Mouse (Mus musculus) ES-E14 (cell line): ENCODE measurements around the gene Brinp3. TPM values are rescaled to one million over a fixed set of nuclear protein-coding genes. Genes with fewer than 3 reads are reported as not detected.

Source experiments
- DNase-seq: peaks from one replicate; pipeline ENCODE4 v3.0.0-alpha.2; 2013; ENCODE audit warnings: low read depth, low spot score
- H3K27ac ChIP-seq: 2 replicates; pipeline ENCODE4 v1.5.1; 2012; ENCODE audit warnings: low read depth, mild to moderate bottlenecking, low read length, moderate library complexity, mixed read lengths; ENCODE audit not compliant: poor library complexity, insufficient read depth, severe bottlenecking
- H3K36me3 ChIP-seq: 2 replicates; pipeline ENCODE4 v1.6.1; 2012; ENCODE audit warnings: mild to moderate bottlenecking, low read length, moderate library complexity, mixed read lengths; ENCODE audit not compliant: control insufficient read depth, poor library complexity, insufficient read depth, severe bottlenecking
- H3K4me1 ChIP-seq, 2 experiments: fragments of 150-350 bp in 1 of 2; sonication (generic) in 1 of 2; 2 replicates each; pipeline ENCODE4 v1.6.1; 2012; ENCODE audit warnings: low read length in 2 of 2, mild to moderate bottlenecking in 1 of 2, mixed read lengths in 1 of 2; ENCODE audit not compliant: control insufficient read depth in 2 of 2, insufficient read depth in 2 of 2, poor library complexity in 1 of 2
- H3K4me3 ChIP-seq, 2 experiments: fragments of 150-350 bp in 1 of 2; sonication (generic) in 1 of 2; 2 replicates each; pipeline ENCODE4 v1.5.1; 2012; ENCODE audit warnings: low read length in 2 of 2, low read depth in 1 of 2, mild to moderate bottlenecking in 1 of 2, mixed read lengths in 1 of 2; ENCODE audit not compliant: insufficient read depth in 1 of 2, poor library complexity in 1 of 2, severe bottlenecking in 1 of 2
- H3K9ac ChIP-seq: 2 replicates; pipeline ENCODE4 v1.6.1; 2012; ENCODE audit warnings: low read depth, mild to moderate bottlenecking, low read length, mixed read lengths; ENCODE audit not compliant: poor library complexity, insufficient read depth, severe bottlenecking
- H3K9me3 ChIP-seq: fragments of 150-350 bp; sonication (generic); 2 replicates; pipeline ENCODE4 v1.6.1; 2012; ENCODE audit warnings: low read depth, mild to moderate bottlenecking, low read length; ENCODE audit not compliant: control insufficient read depth, insufficient read depth
- CHD2 ChIP-seq: IDR thresholded peaks from 2 replicates; pipeline ENCODE4 v1.6.1; 2014; ENCODE audit warnings: mild to moderate bottlenecking, low read depth, low read length, inconsistent platforms
- HCFC1 ChIP-seq: IDR thresholded peaks from 2 replicates; pipeline ENCODE4 v1.6.1; 2012; ENCODE audit warnings: low read length, inconsistent platforms, borderline replicate concordance; ENCODE audit not compliant: insufficient read depth
- MAFK ChIP-seq: IDR thresholded peaks from 2 replicates; pipeline ENCODE4 v1.6.1; 2014; ENCODE audit warnings: mild to moderate bottlenecking, low read depth, low read length, inconsistent platforms; ENCODE audit not compliant: insufficient read depth
- ZC3H11A ChIP-seq: IDR thresholded peaks from 2 replicates; pipeline ENCODE4 v1.6.1; 2012; ENCODE audit warnings: low read depth, mild to moderate bottlenecking, inconsistent platforms, low read length, borderline replicate concordance
- ZNF384 ChIP-seq: IDR thresholded peaks from 2 replicates; pipeline ENCODE4 v1.6.1; 2012; ENCODE audit warnings: low read depth, low read length, inconsistent platforms
- in situ Hi-C, 2 experiments: fragments of 600-800 bp; cut with MboI; formaldehyde crosslinking; loops; one replicate each; pipeline ENCODE4 v1.15.1; 2025; ENCODE audit warnings: low sequenced_read_pairs in 2 of 2, inconsistent platforms in 1 of 2; ENCODE audit not compliant: unreplicated experiment in 2 of 2
- total RNA-seq: library from RNA; depleted of rRNA; stranded (reverse); fragments of 300-350 nt; gene quantifications from 2 replicates; pipeline ENCODE4 v1.2.3, GENCODE M21; 2012

Brinp3 gene
- total RNA-seq, 1 experiment: 0.09 TPM

DNA sequence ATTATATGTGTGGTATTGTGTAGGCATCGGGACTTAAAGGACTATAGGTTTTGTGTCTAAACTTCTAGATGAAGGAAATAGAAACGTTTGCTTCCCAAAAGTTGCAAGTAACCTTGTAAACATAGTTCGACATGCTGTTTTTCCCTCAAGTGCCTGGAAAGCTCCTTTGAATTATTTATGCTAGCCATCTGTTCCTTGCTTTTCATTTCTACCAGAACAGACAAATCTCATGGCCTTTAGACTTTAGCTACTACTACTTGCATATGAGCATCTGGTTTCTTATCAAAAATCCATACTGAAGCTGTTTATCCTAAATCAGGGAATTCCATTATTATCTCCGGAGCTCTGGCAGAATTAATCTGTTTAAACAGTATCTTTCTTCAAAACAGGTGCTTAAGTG lies 288.7 kb downstream of the Brinp3 start:
- Histone ChIP-seq H3K27ac (no peak overlapping the region), H3K9ac (no peak overlapping the region), H3K4me3 (no peak overlapping the region), H3K4me1 (no peaks in the 10 kb centered on the region), H3K9me3 (no peaks in the 10 kb centered on the region), H3K36me3 (no peaks in the 10 kb centered on the region)
- DNase-seq: no peak
- TF ChIP-seq ZC3H11A (no peak), CHD2 (no peak), MAFK (no peak), ZNF384 (no peak), HCFC1 (no peak)
- in situ Hi-C loops: no loop called here

DNA sequence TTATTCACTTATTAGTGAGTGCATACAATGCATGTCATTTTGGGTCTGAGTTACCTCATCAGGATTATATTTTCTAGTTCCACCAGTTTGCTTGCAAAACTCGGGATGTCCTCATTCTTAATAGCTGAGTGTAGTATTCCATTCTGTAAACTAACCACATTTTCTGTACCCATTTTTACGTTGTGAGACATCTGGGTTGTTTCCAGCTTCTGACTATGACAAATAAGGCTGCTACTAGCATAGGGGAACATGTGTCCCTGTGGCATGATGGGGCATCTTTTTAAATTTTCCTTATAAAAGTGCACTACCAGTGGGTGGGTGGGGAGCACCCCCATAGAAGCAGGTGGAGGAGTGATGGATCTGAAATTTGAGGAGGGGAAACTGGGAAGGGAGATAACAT lies 292.7 kb downstream of the Brinp3 start:
- Histone ChIP-seq H3K36me3 (no peaks in the 10 kb centered on the region), H3K27ac (no peak overlapping the region), H3K4me3 (no peak overlapping the region), H3K4me1 (no peaks in the 10 kb centered on the region), H3K9ac (no peak overlapping the region), H3K9me3 (no peaks in the 10 kb centered on the region)
- in situ Hi-C loops: no loop called here
- DNase-seq: no peak
- TF ChIP-seq ZNF384 (no peak), HCFC1 (no peak), CHD2 (no peak), ZC3H11A (no peak), MAFK (no peak)

- Histone ChIP-seq H3K9me3 (no peaks in the 10 kb centered on the region), H3K27ac (no peak overlapping the region), H3K9ac (no peak overlapping the region), H3K4me3 (no peak overlapping the region), H3K4me1 (no peaks in the 10 kb centered on the region), H3K36me3 (no peaks in the 10 kb centered on the region)
- TF ChIP-seq CHD2 (no peak), HCFC1 (no peak), MAFK (no peak), ZNF384 (no peak), ZC3H11A (no peak)
- DNase-seq: no peak
- in situ Hi-C loops: no loop called here
Observed at GRCm38 (mm10) chr1:146792826-146793225, 298.3 kb downstream of the Brinp3 start.

DNA sequence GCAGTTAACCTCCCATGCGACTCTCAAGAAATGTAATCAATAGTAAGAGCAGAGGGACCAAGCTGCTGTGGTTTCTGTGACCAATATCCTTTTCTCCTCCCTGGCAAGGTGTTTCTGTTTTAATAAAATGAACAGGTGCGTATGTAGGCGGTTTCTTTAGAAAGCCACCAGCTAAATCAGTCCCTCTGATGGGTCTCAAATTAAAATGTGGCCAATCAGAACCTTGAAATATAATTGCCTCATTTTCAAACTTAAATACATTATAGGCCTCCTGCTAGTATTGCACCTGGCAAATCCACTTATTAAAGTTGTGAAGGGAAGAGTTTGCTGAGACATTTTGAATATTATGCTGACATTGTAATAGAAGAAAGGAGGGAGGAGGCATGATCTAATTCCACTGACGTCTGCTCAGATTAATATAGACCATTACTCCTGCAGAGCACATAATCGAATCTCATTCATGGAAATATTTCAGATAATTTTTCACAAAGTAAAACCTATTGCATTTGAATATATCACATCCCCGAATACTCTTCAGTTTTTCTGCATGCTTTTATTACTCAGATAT lies 305.5 kb downstream of the Brinp3 start:
- Histone ChIP-seq H3K9me3 (no peaks in the 10 kb centered on the region), H3K4me3 (no peak overlapping the region), H3K36me3 (no peaks in the 10 kb centered on the region), H3K27ac (no peak overlapping the region), H3K9ac (no peak overlapping the region), H3K4me1 (no peaks in the 10 kb centered on the region)
- DNase-seq: no peak
- in situ Hi-C loops: no loop called here
- TF ChIP-seq HCFC1 (no peak), ZNF384 (no peak), ZC3H11A (no peak)

- in situ Hi-C loops: no loop called here
- H3K4me1 ChIP-seq: no peaks in the 10 kb centered on the region
- H3K27ac ChIP-seq: no peak overlapping the region
- TF ChIP-seq ZNF384 (no peak), ZC3H11A (no peak), HCFC1 (no peak), CHD2 (no peak), MAFK (no peak)
- no peak overlapping the region for H3K9ac ChIP-seq
- no peak overlapping the region for H3K4me3 ChIP-seq
- H3K36me3 ChIP-seq: no peaks in the 10 kb centered on the region
- H3K9me3 ChIP-seq: no peaks in the 10 kb centered on the region
- DNase-seq: no peak
Observed at GRCm38 (mm10) chr1:146801821-146802220, 307.3 kb downstream of the Brinp3 start.
